Mouse (Mus musculus) forebrain, postnatal 0 days (tissue): Measurements from ENCODE around the gene Dnmbp. TPM values are rescaled to one million over a fixed set of nuclear protein-coding genes. Genes with fewer than 3 reads are reported as not detected.

Experiments used
- ATAC-seq: fragments of 200-750 bp; cut with Nextera tagmentation; 2 replicates; pipeline ENCODE4 v1.8.0; 2017; ENCODE audit warnings: mild to moderate bottlenecking, moderate library complexity
- DNase-seq: peaks from one replicate; pipeline ENCODE4 v3.0.0-alpha.2; 2015
- H3K27ac ChIP-seq: fragments of 300-500 bp; sonication (generic); 2 replicates; pipeline ENCODE4 v1.5.1; 2014; ENCODE audit warnings: low read depth, mild to moderate bottlenecking, antibody characterized with exemption, low read length, moderate library complexity, mixed read lengths
- H3K27me3 ChIP-seq: fragments of 300-500 bp; sonication (generic); 2 replicates; pipeline ENCODE4 v1.6.1; 2014; ENCODE audit warnings: mild to moderate bottlenecking, low read length, mixed read lengths; ENCODE audit not compliant: insufficient read depth
- H3K36me3 ChIP-seq: fragments of 300-500 bp; sonication (generic); 2 replicates; pipeline ENCODE4 v1.6.1; 2014; ENCODE audit warnings: mild to moderate bottlenecking, moderate library complexity; ENCODE audit not compliant: insufficient read depth
- H3K4me1 ChIP-seq: fragments of 300-500 bp; sonication (generic); 2 replicates; pipeline ENCODE4 v1.6.1; 2014; ENCODE audit warnings: antibody characterized with exemption; ENCODE audit not compliant: insufficient read depth
- H3K4me2 ChIP-seq: fragments of 300-500 bp; sonication (generic); 2 replicates; pipeline ENCODE4 v1.6.1; 2014; ENCODE audit warnings: low read depth, mild to moderate bottlenecking, moderate library complexity
- H3K4me3 ChIP-seq: fragments of 300-500 bp; sonication (generic); 2 replicates; pipeline ENCODE4 v1.5.1; 2014; ENCODE audit warnings: low read depth, low read length, mixed read lengths
- H3K9ac ChIP-seq: fragments of 300-500 bp; sonication (generic); 2 replicates; pipeline ENCODE4 v1.6.1; 2014; ENCODE audit warnings: mild to moderate bottlenecking
- H3K9me3 ChIP-seq: fragments of 300-500 bp; sonication (generic); 2 replicates; pipeline ENCODE4 v1.6.1; 2016; ENCODE audit warnings: low read length
- CTCF ChIP-seq: sonication (generic); IDR thresholded peaks from 2 replicates; pipeline ENCODE4 v1.5.1; 2016; ENCODE audit warnings: antibody characterized with exemption, control low read depth, low read depth
- WGBS: fragments of 180-500 bp; shearing (Covaris S2); extraction: QIAGEN DNeasy Blood & Tissue Kit; methylation state at CpG from one replicate; pipeline ENCODE4 v1.1.7; 2014; 5-methylcytosine and 5-hydroxymethylcytosine counted together
- polyA plus RNA-seq: library from polyadenylated mRNA; unstranded; fragments of >200 nt; fragmentation: Nextera tagmentation; extraction: Ambion mirVana; gene quantifications from 2 replicates; pipeline ENCODE4 v1.2.1, GENCODE M21; 2015
- total RNA-seq: library from RNA; depleted of rRNA; stranded (reverse); fragments of >200 nt; gene quantifications from 2 replicates; pipeline ENCODE4 v1.2.3, GENCODE M21; 2014

The Dnmbp gene
- total and polyA plus RNA-seq, 2 experiments from 2014 or later: 5.2 to 12.7 TPM

DNA sequence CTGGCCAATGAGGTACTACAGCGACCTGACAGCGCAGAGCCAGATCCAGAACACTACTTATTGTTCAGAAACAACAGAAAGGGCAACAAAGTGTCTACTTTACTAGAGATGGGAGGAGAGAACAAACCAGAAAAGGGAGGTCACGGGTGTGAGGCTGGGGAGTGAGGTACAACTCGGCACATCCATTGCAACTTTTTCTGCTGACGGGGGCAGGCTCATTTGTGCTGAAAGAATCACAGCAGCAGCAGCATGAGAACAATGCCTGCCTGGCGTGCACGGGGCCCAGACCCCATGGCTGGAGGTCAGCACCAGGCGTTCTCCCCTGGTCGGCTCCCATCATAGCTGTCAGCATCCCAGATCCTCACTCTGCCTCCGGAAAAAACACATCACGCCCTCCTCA is 10.1 kb downstream of the Dnmbp start:
- Histone ChIP-seq H3K36me3 (no peaks in the 10 kb centered on the region), H3K4me3 (no peak overlapping the region), H3K27ac (no peak overlapping the region), H3K4me1 (no peaks in the 10 kb centered on the region), H3K4me2 (no peak overlapping the region), H3K27me3 (no peaks in the 10 kb centered on the region), H3K9me3 (no peaks in the 10 kb centered on the region), H3K9ac (no peak overlapping the region)
- TF ChIP-seq CTCF: no peak
- DNase-seq (no peak), ATAC-seq (no peak)
- 19% methylated on average over 11 of the region's 11 CpGs for WGBS

- Histone ChIP-seq H3K36me3 (no peaks in the 10 kb centered on the region), H3K27me3 (no peaks in the 10 kb centered on the region), H3K27ac (no peak overlapping the region), H3K9me3 (no peaks in the 10 kb centered on the region), H3K4me1 (no peaks in the 10 kb centered on the region), H3K9ac (no peak overlapping the region), H3K4me2 (no peak overlapping the region), H3K4me3 (no peak overlapping the region)
- ATAC-seq: no peak
- 82% methylated on average over 5 of the region's 5 CpGs for WGBS
- no peak for TF ChIP-seq CTCF
- DNase-seq: no peak
Measured at GRCm38 (mm10) chr19:43927967-43928366, 12.0 kb downstream of the Dnmbp start.

- Histone ChIP-seq H3K36me3 (no peaks in the 10 kb centered on the region), H3K4me3 (no peak overlapping the region), H3K9me3 (no peaks in the 10 kb centered on the region), H3K27ac (no peak overlapping the region), H3K4me2 (no peak overlapping the region), H3K27me3 (no peaks in the 10 kb centered on the region), H3K9ac (no peak overlapping the region), H3K4me1 (no peaks in the 10 kb centered on the region)
- TF ChIP-seq CTCF: no peak
- WGBS: 56% methylated on average over 10 of the region's 10 CpGs
- ATAC-seq: peak; percentile 73
- DNase-seq: peak; percentile 61
Measured at GRCm38 (mm10) chr19:43927057-43927456, 12.9 kb downstream of the Dnmbp start.

DNA sequence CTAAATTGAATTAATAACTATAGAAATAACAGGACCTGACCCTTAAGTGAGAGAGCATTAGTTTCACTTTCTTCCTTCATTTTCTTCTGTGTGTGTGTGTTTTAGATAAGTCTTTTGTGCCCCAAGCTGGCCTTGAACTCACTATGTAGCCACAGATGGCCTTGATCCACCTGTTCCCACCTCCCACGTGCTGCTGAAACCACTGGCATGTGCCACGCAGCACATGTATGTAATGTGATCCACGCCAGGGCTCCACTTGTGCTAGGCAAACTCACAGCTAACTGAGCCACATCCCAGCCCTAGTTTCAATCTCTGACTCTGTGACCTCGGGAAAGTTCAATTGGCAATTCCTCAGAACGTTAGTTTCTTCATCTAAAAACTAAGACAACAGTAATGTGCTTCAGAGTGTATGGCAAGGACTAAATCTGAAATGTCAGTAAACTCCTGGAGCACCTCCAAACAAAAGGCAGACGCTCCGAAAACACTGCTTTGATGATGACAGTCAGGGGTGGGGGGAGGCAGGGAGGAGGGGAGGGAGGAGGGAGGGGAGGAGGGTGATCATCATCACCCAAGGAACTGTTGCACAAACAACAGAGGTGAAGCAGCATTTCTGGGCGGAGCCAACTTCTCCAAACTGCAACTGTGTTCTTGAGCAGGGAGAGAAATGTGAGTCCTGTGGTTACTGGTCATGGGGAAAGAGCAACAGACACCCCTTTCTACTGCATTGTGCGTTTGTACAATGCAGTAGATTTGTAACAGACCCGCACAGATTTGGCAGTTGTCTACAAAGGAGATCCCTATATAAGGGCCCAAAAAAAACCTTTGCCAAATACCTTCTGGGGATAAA is 13.6 kb downstream of the Dnmbp start:
- no peaks in the 10 kb centered on the region for H3K4me1 ChIP-seq
- 67% methylated on average over 10 of the region's 10 CpGs for WGBS
- ATAC-seq: no peak

GRCm38 (mm10) chr19:43924361-43924760 is 15.6 kb downstream of the Dnmbp start:
- 71% methylated on average over 8 of the region's 8 CpGs for WGBS
- Histone ChIP-seq H3K9me3 (no peaks in the 10 kb centered on the region), H3K4me3 (no peak overlapping the region), H3K36me3 (no peaks in the 10 kb centered on the region), H3K9ac (no peak overlapping the region), H3K4me1 (no peaks in the 10 kb centered on the region), H3K4me2 (no peak overlapping the region), H3K27ac (no peak overlapping the region), H3K27me3 (no peaks in the 10 kb centered on the region)
- DNase-seq (no peak), ATAC-seq (no peak)
- no peak for TF ChIP-seq CTCF

More for the DNA sequence above, 13.6 kb downstream of the Dnmbp start:
- Histone ChIP-seq H3K4me3 (no peak overlapping the region), H3K4me2 (no peak overlapping the region), H3K9me3 (no peaks in the 10 kb centered on the region), H3K9ac (no peak overlapping the region), H3K36me3 (no peaks in the 10 kb centered on the region), H3K27me3 (no peaks in the 10 kb centered on the region), H3K27ac (no peak overlapping the region)
- no peak for DNase-seq
- no peak for TF ChIP-seq CTCF

GRCm38 (mm10) chr19:43922963-43923362 is 17.0 kb downstream of the Dnmbp start:
- H3K4me3 ChIP-seq: no peak overlapping the region
- no peak overlapping the region for H3K4me2 ChIP-seq
- H3K4me1 ChIP-seq: no peaks in the 10 kb centered on the region
- 0 out of 2 replicates have a peak, but pooled peaks have one; percentile 9 for TF ChIP-seq CTCF
- no peaks in the 10 kb centered on the region for H3K36me3 ChIP-seq
- no peaks in the 10 kb centered on the region for H3K27me3 ChIP-seq
- ATAC-seq (no peak), DNase-seq (no peak)
- 95% methylated on average over 7 of the region's 7 CpGs for WGBS
- no peak overlapping the region for H3K9ac ChIP-seq
- H3K27ac ChIP-seq: no peak overlapping the region
- H3K9me3 ChIP-seq: no peaks in the 10 kb centered on the region

GRCm38 (mm10) chr19:43921410-43921809 is 18.6 kb downstream of the Dnmbp start:
- Histone ChIP-seq H3K27ac (no peak overlapping the region), H3K9ac (no peak overlapping the region), H3K27me3 (no peaks in the 10 kb centered on the region), H3K4me1 (no peaks in the 10 kb centered on the region), H3K36me3 (no peaks in the 10 kb centered on the region), H3K4me2 (no peak overlapping the region), H3K9me3 (no peaks in the 10 kb centered on the region), H3K4me3 (no peak overlapping the region)
- TF ChIP-seq CTCF: no peak
- ATAC-seq (no peak), DNase-seq (no peak)
- WGBS: 60% methylated on average over 13 of the region's 13 CpGs
